ENCODE assay signal across 21 mouse cellular contexts in the genomic region with DNA sequence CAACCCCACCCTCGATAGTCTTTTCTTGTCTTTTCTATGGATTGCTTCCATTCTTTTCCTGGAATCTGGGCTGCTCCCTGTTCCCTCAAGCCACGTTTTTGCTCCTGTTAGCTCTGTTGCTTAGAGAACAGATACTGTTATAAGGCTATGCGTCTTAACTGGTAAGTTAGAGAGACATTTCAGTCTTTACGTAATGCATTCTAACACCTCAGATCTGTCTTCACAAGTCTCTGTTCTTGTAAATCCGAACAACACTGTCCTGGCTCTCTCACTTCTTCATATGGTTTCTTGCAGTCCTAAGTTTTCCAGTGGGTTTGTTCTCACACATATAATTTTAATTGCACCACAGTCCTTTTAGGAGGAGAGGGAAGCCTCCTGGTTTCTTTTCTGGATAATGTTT.
DNase-seq lines count a peak whose midpoint lies in the region; ATAC-seq lines count a peak whose summit lies in the region.
"Had no signal": no experiment of that assay in that cellular context is flagged by ENCODE, and none has a peak within 500 bp of the region (broad histone marks: within the 10 kb centered on the region; RNA-seq: fewer than 3 reads in every experiment).

No protein-coding gene starts in this region.

- ATAC-seq in frontal cortex, adult (ENCODE audit: low TSS enrichment): peak; percentile 84
- ATAC-seq: activated CD4-positive, CD25-positive, alpha-beta regulatory T cell, adult 4 months; CD4-positive, CD25-positive, alpha-beta regulatory T cell, adult 4 months; forebrain, embryonic 13.5 days; forebrain, embryonic 15.5 days; forebrain, postnatal 0 days; Patski had no signal

- no peak for DNase-seq in frontal cortex, postnatal 36 days (ENCODE audit: low spot score in 2 of 2)
- peak; percentile 76 for DNase-seq in brain, adult 2 months (ENCODE audit: low read depth, low spot score)
- peak; percentile 82 for DNase-seq in telencephalon, adult 2 months (ENCODE audit: low read depth, low spot score)
- no peak for DNase-seq in lung, postnatal 25 days (ENCODE audit: low spot score)
- DNase-seq: adrenal gland, adult 8-10 months; adrenal gland, postnatal 14 days; adrenal gland, postnatal 36 days; B cell, adult 2 months; cerebellum, adult 11 months; cerebellum, adult 18-20 months; cerebellum, adult 8-10 months; cerebellum, adult 9-11 months; cerebellum, postnatal 14 days; cerebellum, postnatal 36 days; forebrain, postnatal 0 days had no signal

Comparison
In these comparisons a context has a peak if more than half of its experiments do, and no peak if none do; other contexts are left out.
1. DNase-seq: peak in brain, adult 2 months (single experiment) and telencephalon, adult 2 months (single experiment); none in frontal cortex, postnatal 36 days (0 of 2) and lung, postnatal 25 days (single experiment).